Mouse (Mus musculus) testis, adult 2 months (tissue): ENCODE data around the gene Hist1h2bh.

Source experiments
- CTCF ChIP-seq: fragments of 200-500 bp; IDR thresholded peaks from 2 replicates; pipeline ENCODE4 v1.5.1; 2012; ENCODE audit warnings: low read depth, mild to moderate bottlenecking, inconsistent platforms, low read length, moderate library complexity; ENCODE audit not compliant: control insufficient read depth, insufficient read depth, insufficient replicate concordance
- POLR2A ChIP-seq: fragments of 200-500 bp; IDR thresholded peaks from 2 replicates; pipeline ENCODE4 v1.6.1; 2012; ENCODE audit warnings: low read depth, mild to moderate bottlenecking, inconsistent platforms, low read length, moderate library complexity; ENCODE audit not compliant: control insufficient read depth

GRCm38 (mm10) chr13:23581408-23582218 lies 38.4 kb upstream of the Hist1h2bh start, which contains the start of gene Hist1h4d:
- TF ChIP-seq CTCF (no peak), POLR2A (peak; percentile 96)
